Mouse (Mus musculus) lung, embryonic 16.5 days (tissue): ENCODE data around the gene Hsfy2. TPM values are rescaled to one million over a fixed set of nuclear protein-coding genes. Genes with fewer than 3 reads are reported as not detected.

ENCODE experiments used
- ATAC-seq: fragments of 200-750 bp; cut with Nextera tagmentation; 2 replicates; pipeline ENCODE4 v1.8.0; 2017; ENCODE audit warnings: low read depth, mild to moderate bottlenecking, moderate library complexity
- H3K27ac ChIP-seq: fragments of 300-500 bp; sonication (generic); 2 replicates; pipeline ENCODE4 v1.5.1; 2014; ENCODE audit warnings: mild to moderate bottlenecking, control low read depth, low read length
- H3K27me3 ChIP-seq: fragments of 300-500 bp; sonication (generic); 2 replicates; pipeline ENCODE4 v1.6.1; 2014; ENCODE audit warnings: low read depth, low read length, mixed read lengths; ENCODE audit not compliant: control insufficient read depth, insufficient read depth
- H3K36me3 ChIP-seq: fragments of 300-500 bp; sonication (generic); 2 replicates; pipeline ENCODE4 v1.6.1; 2014; ENCODE audit warnings: low read length; ENCODE audit not compliant: control insufficient read depth, insufficient read depth
- H3K4me1 ChIP-seq: fragments of 300-500 bp; sonication (generic); replicated peaks from 2 replicates; pipeline ENCODE4 v1.6.1; 2014; ENCODE audit warnings: low read length, mixed read lengths; ENCODE audit not compliant: control insufficient read depth, insufficient read depth
- H3K4me2 ChIP-seq: fragments of 300-500 bp; sonication (generic); 2 replicates; pipeline ENCODE4 v1.6.1; 2014; ENCODE audit warnings: low read depth, low read length, control low read depth
- H3K4me3 ChIP-seq: fragments of 300-500 bp; sonication (generic); 2 replicates; pipeline ENCODE4 v1.5.1; 2014; ENCODE audit warnings: mild to moderate bottlenecking, low read length, control low read depth
- H3K9ac ChIP-seq: fragments of 300-500 bp; sonication (generic); 2 replicates; pipeline ENCODE4 v1.6.1; 2014; ENCODE audit warnings: low read length, control low read depth
- H3K9me3 ChIP-seq: fragments of 300-500 bp; sonication (generic); 2 replicates; pipeline ENCODE4 v1.6.1; 2016; ENCODE audit warnings: low read length; ENCODE audit not compliant: control insufficient read depth
- WGBS: fragments of 180-500 bp; shearing (Covaris S2); extraction: QIAGEN DNeasy Blood & Tissue Kit; methylation state at CpG from one replicate; pipeline ENCODE4 v1.1.7; 2014; 5-methylcytosine and 5-hydroxymethylcytosine counted together
- polyA plus RNA-seq: library from polyadenylated mRNA; unstranded; fragments of >200 nt; fragmentation: Nextera tagmentation; extraction: Ambion mirVana; gene quantifications from 2 replicates; pipeline ENCODE4 v1.2.1, GENCODE M21; 2015

The Hsfy2 gene
- polyA plus RNA-seq = not detected in 2 replicates

- no peaks in the 10 kb centered on the region for H3K36me3 ChIP-seq
- ATAC-seq = no peak
- 73% methylated on average over 2 of the region's 2 CpGs for whole genome bisulfite sequencing
- H3K27ac ChIP-seq = no peak within 1 kb of the TSS
- no peak within 1 kb of the TSS for H3K9ac ChIP-seq
- no peaks in the 10 kb centered on the region for H3K27me3 ChIP-seq
- H3K4me1 ChIP-seq = no peaks in the 10 kb centered on the region
- no peaks in the 10 kb centered on the region for H3K9me3 ChIP-seq
- H3K4me2 ChIP-seq = no peak within 1 kb of the TSS
- H3K4me3 ChIP-seq = no peak within 1 kb of the TSS
Measured at GRCm38 (mm10) chr1:56637335-56637734, at the start of gene Hsfy2. Gene Hsfy2, minus strand, starts transcription at chr1:56637435.

GRCm38 (mm10) chr1:56685053-56685557 is 47.9 kb upstream of the Hsfy2 start:
- ATAC-seq = no peak
- H3K27me3 ChIP-seq = no peaks in the 10 kb centered on the region
- no peaks in the 10 kb centered on the region for H3K9me3 ChIP-seq
- H3K27ac ChIP-seq = no peak overlapping the region
- 77% methylated on average over 1 of the region's 1 CpGs for WGBS
- H3K4me3 ChIP-seq = no peak overlapping the region
- no peak overlapping the region for H3K9ac ChIP-seq
- no peaks in the 10 kb centered on the region for H3K4me1 ChIP-seq
- no peak overlapping the region for H3K4me2 ChIP-seq
- H3K36me3 ChIP-seq = no peaks in the 10 kb centered on the region

- H3K27me3 ChIP-seq = no peaks in the 10 kb centered on the region
- no peak overlapping the region for H3K4me2 ChIP-seq
- no peaks in the 10 kb centered on the region for H3K4me1 ChIP-seq
- no peaks in the 10 kb centered on the region for H3K9me3 ChIP-seq
- no peak overlapping the region for H3K4me3 ChIP-seq
- H3K9ac ChIP-seq = no peak overlapping the region
- ATAC-seq = no peak
- no peak overlapping the region for H3K27ac ChIP-seq
- H3K36me3 ChIP-seq = no peaks in the 10 kb centered on the region
Measured at GRCm38 (mm10) chr1:56684512-56684911, 47.3 kb upstream of the Hsfy2 start.

GRCm38 (mm10) chr1:56681258-56681657 is 44.0 kb upstream of the Hsfy2 start:
- Histone ChIP-seq H3K9ac (no peak overlapping the region), H3K4me1 (no peaks in the 10 kb centered on the region), H3K4me2 (no peak overlapping the region), H3K27ac (no peak overlapping the region), H3K27me3 (no peaks in the 10 kb centered on the region), H3K9me3 (no peaks in the 10 kb centered on the region), H3K36me3 (no peaks in the 10 kb centered on the region), H3K4me3 (no peak overlapping the region)
- 86% methylated on average over 2 of the region's 2 CpGs for WGBS
- no peak for ATAC-seq

- H3K4me2 ChIP-seq = no peak overlapping the region
- no peaks in the 10 kb centered on the region for H3K27me3 ChIP-seq
- 53% methylated on average over 2 of the region's 2 CpGs for WGBS
- no peaks in the 10 kb centered on the region for H3K36me3 ChIP-seq
- no peaks in the 10 kb centered on the region for H3K4me1 ChIP-seq
- no peaks in the 10 kb centered on the region for H3K9me3 ChIP-seq
- no peak overlapping the region for H3K4me3 ChIP-seq
- no peak overlapping the region for H3K9ac ChIP-seq
- no peak overlapping the region for H3K27ac ChIP-seq
- no peak for ATAC-seq
Measured at GRCm38 (mm10) chr1:56675253-56675652, 38.0 kb upstream of the Hsfy2 start.

- Histone ChIP-seq H3K9ac (no peak overlapping the region), H3K4me1 (no peaks in the 10 kb centered on the region), H3K27me3 (no peaks in the 10 kb centered on the region), H3K4me3 (no peak overlapping the region), H3K9me3 (no peaks in the 10 kb centered on the region), H3K27ac (no peak overlapping the region), H3K36me3 (no peaks in the 10 kb centered on the region), H3K4me2 (no peak overlapping the region)
- 90% methylated on average over 3 of the region's 3 CpGs for WGBS
- ATAC-seq = no peak
Measured at GRCm38 (mm10) chr1:56674601-56675000, 37.4 kb upstream of the Hsfy2 start.

GRCm38 (mm10) chr1:56671241-56671945 is 34.2 kb upstream of the Hsfy2 start:
- Histone ChIP-seq H3K36me3 (no peaks in the 10 kb centered on the region), H3K27me3 (no peaks in the 10 kb centered on the region), H3K4me3 (no peak overlapping the region), H3K4me2 (no peak overlapping the region), H3K9me3 (no peaks in the 10 kb centered on the region), H3K27ac (no peak overlapping the region), H3K9ac (no peak overlapping the region), H3K4me1 (no peaks in the 10 kb centered on the region)
- 39% methylated on average over 8 of the region's 8 CpGs for WGBS
- ATAC-seq = no peak

- no peak for ATAC-seq
- Histone ChIP-seq H3K36me3 (no peaks in the 10 kb centered on the region), H3K9ac (no peak overlapping the region), H3K4me2 (no peak overlapping the region), H3K9me3 (no peaks in the 10 kb centered on the region), H3K27me3 (no peaks in the 10 kb centered on the region), H3K4me1 (no peaks in the 10 kb centered on the region), H3K27ac (no peak overlapping the region), H3K4me3 (no peak overlapping the region)
- WGBS = 58% methylated on average over 5 of the region's 5 CpGs
Measured at GRCm38 (mm10) chr1:56670509-56670908, 33.3 kb upstream of the Hsfy2 start.

GRCm38 (mm10) chr1:56664606-56665005 is 27.4 kb upstream of the Hsfy2 start:
- Histone ChIP-seq H3K4me2 (no peak overlapping the region), H3K36me3 (no peaks in the 10 kb centered on the region), H3K4me1 (no peaks in the 10 kb centered on the region), H3K9me3 (no peaks in the 10 kb centered on the region), H3K4me3 (no peak overlapping the region), H3K9ac (no peak overlapping the region), H3K27me3 (no peaks in the 10 kb centered on the region), H3K27ac (no peak overlapping the region)
- no peak for ATAC-seq
- 74% methylated on average over 3 of the region's 3 CpGs for WGBS
